Mouse (Mus musculus) spleen, postnatal 10 days (tissue): Measurements from ENCODE around the gene Gm6337.
"Not testable (repeated sequence)": the region's sequence is repeated elsewhere in the genome, so short reads cannot be mapped to it uniquely, and the experiment has no call there.

Experiments
- DNase-seq, 2 experiments: peaks; one replicate each; pipeline ENCODE4 v3.0.0; 2021 to 2022; ENCODE audit warnings: low spot score in 2 of 2

Gene Gm6337

GRCm38 (mm10) chr14:6058167-6058566, at the start of gene Gm6337:
Gm6337 (minus strand) TSS chr14:6058267.
- DNase-seq: not testable (repeated sequence)

GRCm38 (mm10) chr14:6107500-6107899, 49.4 kb upstream of the Gm6337 start:
- not testable (repeated sequence) for DNase-seq

- DNase-seq: not testable (repeated sequence)
Measured at GRCm38 (mm10) chr14:6093842-6094241, 35.8 kb upstream of the Gm6337 start, which contains the start of gene Gm8206. Gm8206 (minus strand) TSS chr14:6093942.
